Mouse (Mus musculus) E14TG2a.4 (cell line): ENCODE data around the gene Acot6.

ENCODE experiments used
- CTCF ChIP-seq: conservative IDR thresholded peaks from 2 replicates; pipeline ENCODE4 v1.5.1; 2014; ENCODE audit warnings: low read length
- NANOG ChIP-seq: IDR thresholded peaks from 2 replicates; pipeline ENCODE4 v1.6.1; 2014; ENCODE audit warnings: borderline replicate concordance, low read length, mixed read lengths
- POU5F1 ChIP-seq: IDR thresholded peaks from 2 replicates; pipeline ENCODE4 v1.6.1; 2014; ENCODE audit warnings: low read length, borderline replicate concordance

- TF ChIP-seq CTCF: no peak
- TF ChIP-seq POU5F1: no peak
- TF ChIP-seq NANOG: no peak
Measured at GRCm38 (mm10) chr12:84158156-84158555, 57.7 kb downstream of the Acot6 start.
